Mouse (Mus musculus) heart, postnatal 0 days (tissue): ENCODE measurements at regions not wholly inside any gene's neighbourhood (a gene's known extent, or its start where the extent isn't known, plus 50 kb on each side); places are given as distances from the start of the nearest gene placed in this dataset.

Experiments used
- ATAC-seq: fragments of 200-750 bp; cut with Nextera tagmentation; 2 replicates; pipeline ENCODE4 v1.8.0; 2017; ENCODE audit warnings: low read depth, moderate number of reproducible peaks, moderate library complexity; ENCODE audit not compliant: insufficient read depth
- DNase-seq: peaks from one replicate; pipeline ENCODE4 v3.0.0-alpha.2; 2016; ENCODE audit warnings: low spot score
- H3K27ac ChIP-seq: fragments of 300-500 bp; sonication (generic); 2 replicates; pipeline ENCODE4 v1.5.1; 2014; ENCODE audit warnings: low read depth, mild to moderate bottlenecking
- H3K27me3 ChIP-seq: fragments of 300-500 bp; sonication (generic); 2 replicates; pipeline ENCODE4 v1.6.1; 2014; ENCODE audit warnings: low read length, mixed read lengths; ENCODE audit not compliant: control insufficient read depth, insufficient read depth
- H3K36me3 ChIP-seq: fragments of 300-500 bp; sonication (generic); replicated peaks from 2 replicates; pipeline ENCODE4 v1.6.1; 2014; ENCODE audit warnings: low read length, mixed read lengths; ENCODE audit not compliant: control insufficient read depth, insufficient read depth
- H3K4me1 ChIP-seq: fragments of 300-500 bp; sonication (generic); 2 replicates; pipeline ENCODE4 v1.6.1; 2014; ENCODE audit warnings: antibody characterized with exemption; ENCODE audit not compliant: control insufficient read depth, insufficient read depth
- H3K4me2 ChIP-seq: fragments of 300-500 bp; sonication (generic); 2 replicates; pipeline ENCODE4 v1.6.1; 2014; ENCODE audit warnings: low read depth, mild to moderate bottlenecking, low read length, moderate library complexity
- H3K4me3 ChIP-seq: fragments of 300-500 bp; sonication (generic); 2 replicates; pipeline ENCODE4 v1.5.1; 2014; ENCODE audit warnings: low read depth, low read length
- H3K9ac ChIP-seq: fragments of 300-500 bp; sonication (generic); replicated peaks from 2 replicates; pipeline ENCODE4 v1.6.1; 2014; ENCODE audit warnings: low read depth, low read length, mixed read lengths
- H3K9me3 ChIP-seq: fragments of 300-500 bp; sonication (generic); replicated peaks from 2 replicates; pipeline ENCODE4 v1.6.1; 2016; ENCODE audit warnings: low read length; ENCODE audit not compliant: control insufficient read depth
- CTCF ChIP-seq: IDR thresholded peaks from 2 replicates; pipeline ENCODE4 v1.5.1; 2016; ENCODE audit warnings: antibody characterized with exemption, control low read depth, low read depth
- EP300 ChIP-seq: IDR thresholded peaks from 2 replicates; pipeline ENCODE4 v1.6.1; 2016; ENCODE audit warnings: antibody characterized with exemption, low read depth
- WGBS: fragments of 180-500 bp; shearing (Covaris S2); extraction: QIAGEN DNeasy Blood & Tissue Kit; methylation state at CpG from one replicate; pipeline ENCODE4 v1.1.7; 2014; 5-methylcytosine and 5-hydroxymethylcytosine counted together

DNA sequence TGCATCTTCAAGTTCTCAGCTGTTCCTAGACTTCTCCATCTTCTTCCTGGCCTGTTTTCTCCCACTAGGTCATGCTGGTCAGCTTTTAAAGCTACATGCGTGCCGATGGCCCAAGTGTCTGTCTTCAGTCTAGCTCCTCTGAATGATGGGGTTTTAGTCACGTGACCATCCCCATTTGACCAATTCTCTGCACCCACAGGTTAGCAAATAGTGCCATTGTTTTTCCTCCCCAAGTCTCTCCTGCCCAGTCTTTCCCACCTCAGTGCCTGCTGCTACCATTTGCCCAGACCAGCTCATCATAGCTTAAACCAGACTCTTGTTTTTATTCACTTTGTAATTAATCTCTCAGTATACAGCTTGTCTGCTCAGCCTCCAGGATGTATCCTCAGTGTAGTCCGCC, 62.3 kb downstream of the Zfp706 start:
- Histone ChIP-seq H3K4me3 (no peak overlapping the region), H3K27me3 (no peaks in the 10 kb centered on the region), H3K27ac (no peak overlapping the region), H3K36me3 (no peaks in the 10 kb centered on the region), H3K4me1 (no peaks in the 10 kb centered on the region), H3K9me3 (no peaks in the 10 kb centered on the region), H3K4me2 (no peak overlapping the region), H3K9ac (no peak overlapping the region)
- 87% methylated on average over 4 of the region's 4 CpGs for WGBS
- TF ChIP-seq CTCF (no peak), EP300 (no peak)
- DNase-seq = no peak
- no peak for ATAC-seq

DNA sequence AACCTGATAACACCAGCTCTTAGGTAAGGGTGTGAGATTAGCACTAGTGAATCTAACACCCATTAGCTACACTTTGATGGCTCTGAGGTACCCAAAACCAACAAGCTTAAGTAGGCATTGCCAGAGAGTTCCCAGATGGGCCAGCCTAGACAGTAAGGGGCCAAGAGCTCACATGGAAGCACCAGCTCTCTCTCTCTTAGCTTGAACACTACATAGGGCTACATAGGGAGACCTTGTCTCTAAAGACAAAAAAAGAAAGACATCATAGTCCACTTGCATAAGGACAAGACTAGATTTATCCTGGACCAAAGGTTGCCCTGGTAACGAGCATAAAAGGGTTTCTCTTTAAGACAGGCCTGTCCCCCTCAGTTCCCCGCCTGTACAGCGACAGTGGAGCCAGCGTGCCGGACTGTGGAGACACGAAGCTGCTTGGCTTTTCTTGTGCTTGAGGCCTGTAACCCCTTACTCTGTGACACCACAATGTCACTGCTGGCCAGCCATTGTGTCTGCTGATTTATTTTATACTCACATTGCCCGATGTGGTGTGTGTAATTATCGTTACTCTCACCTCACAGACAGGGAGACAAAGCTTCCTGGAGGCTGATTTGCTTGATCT, 62.9 kb downstream of the Zfp706 start:
- 82% methylated on average over 8 of the region's 8 CpGs for WGBS
- H3K9ac ChIP-seq = no peak overlapping the region
- no peak overlapping the region for H3K4me3 ChIP-seq
- H3K4me2 ChIP-seq = no peak overlapping the region
- ATAC-seq (no peak), DNase-seq (no peak)
- no peaks in the 10 kb centered on the region for H3K9me3 ChIP-seq
- no peaks in the 10 kb centered on the region for H3K36me3 ChIP-seq
- TF ChIP-seq EP300 (no peak), CTCF (no peak)
- no peak overlapping the region for H3K27ac ChIP-seq
- no peaks in the 10 kb centered on the region for H3K27me3 ChIP-seq
- H3K4me1 ChIP-seq = no peaks in the 10 kb centered on the region

DNA sequence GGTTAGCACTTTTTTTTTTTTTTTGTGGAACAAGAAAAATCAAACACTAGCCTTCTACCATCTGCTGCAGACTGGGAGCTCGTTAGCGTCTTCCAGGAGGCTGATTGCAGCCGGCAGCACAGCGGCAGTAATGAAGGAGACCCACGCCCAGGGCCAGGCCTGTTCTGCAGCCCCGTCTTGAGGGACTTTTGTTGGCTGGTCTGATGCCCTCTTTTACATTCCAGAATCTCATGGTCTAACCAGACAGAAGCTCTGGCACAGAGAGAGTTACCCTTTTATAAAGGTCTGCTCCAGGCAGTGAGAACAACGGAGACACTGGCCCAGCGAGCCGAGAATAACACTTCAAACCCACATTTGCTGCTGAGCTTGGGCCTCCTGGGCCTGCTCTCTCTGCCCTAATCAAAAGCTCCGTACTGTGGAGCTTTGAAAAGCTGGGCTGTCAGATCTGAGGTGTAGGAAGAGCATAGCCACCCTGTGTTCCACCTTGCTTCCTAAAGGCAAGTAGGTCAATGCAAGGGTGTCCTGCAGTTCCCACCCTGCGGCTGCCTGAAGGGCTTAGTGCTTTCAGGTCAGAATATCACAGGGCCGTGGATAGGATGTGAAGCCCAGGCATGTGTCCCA, 64.0 kb downstream of the Zfp706 start:
- no peak overlapping the region for H3K27ac ChIP-seq
- no peak overlapping the region for H3K4me2 ChIP-seq
- ATAC-seq (no peak), DNase-seq (no peak)
- H3K27me3 ChIP-seq = no peaks in the 10 kb centered on the region
- 65% methylated on average over 12 of the region's 12 CpGs for WGBS
- no peaks in the 10 kb centered on the region for H3K9me3 ChIP-seq
- TF ChIP-seq EP300 (no peak), CTCF (no peak)
- no peak overlapping the region for H3K9ac ChIP-seq
- H3K4me3 ChIP-seq = no peak overlapping the region
- H3K4me1 ChIP-seq = no peaks in the 10 kb centered on the region
- no peaks in the 10 kb centered on the region for H3K36me3 ChIP-seq

- peaks cover 10% of the 10 kb centered on the region; the same call in 1 of the 2 replicates for H3K4me1 ChIP-seq
- H3K27ac ChIP-seq = no peak overlapping the region
- TF ChIP-seq EP300 (no peak), CTCF (no peak)
- DNase-seq (no peak), ATAC-seq (no peak)
- 77% methylated on average over 4 of the region's 4 CpGs for WGBS
- no peak overlapping the region for H3K4me2 ChIP-seq
- no peaks in the 10 kb centered on the region for H3K27me3 ChIP-seq
- H3K9me3 ChIP-seq = no peaks in the 10 kb centered on the region
- H3K4me3 ChIP-seq = no peak overlapping the region
- no peaks in the 10 kb centered on the region for H3K36me3 ChIP-seq
- no peak overlapping the region for H3K9ac ChIP-seq
These were observed 65.3 kb downstream of the Zfp706 start for GRCm38 (mm10) chr15:36942261-36942660.

DNA sequence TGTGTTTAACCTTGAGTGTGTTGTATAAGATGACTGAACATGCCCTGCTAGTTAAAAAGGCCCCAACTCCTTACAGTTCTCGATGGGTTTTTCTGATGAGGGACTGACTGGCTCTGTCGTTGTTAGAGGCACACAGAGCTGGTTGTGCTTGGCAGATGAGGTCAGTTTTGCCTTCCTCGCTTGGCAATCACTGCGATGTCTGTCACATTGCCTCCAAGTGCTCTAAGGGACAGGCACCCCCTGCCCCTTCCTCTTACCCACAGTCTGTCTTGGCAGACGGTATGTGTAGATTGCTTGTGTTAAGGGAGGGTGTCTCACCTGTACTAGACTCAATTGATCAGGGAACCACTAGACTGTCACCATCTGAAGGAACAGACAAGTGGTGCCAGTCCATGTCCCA, 65.8 kb downstream of the Zfp706 start:
- H3K27me3 ChIP-seq = no peaks in the 10 kb centered on the region
- H3K4me2 ChIP-seq = no peak overlapping the region
- peaks cover 13% of the 10 kb centered on the region; the same call in 1 of the 2 replicates for H3K4me1 ChIP-seq
- no peak overlapping the region for H3K4me3 ChIP-seq
- no peak overlapping the region for H3K27ac ChIP-seq
- no peaks in the 10 kb centered on the region for H3K36me3 ChIP-seq
- DNase-seq (no peak), ATAC-seq (no peak)
- no peaks in the 10 kb centered on the region for H3K9me3 ChIP-seq
- 71% methylated on average over 5 of the region's 5 CpGs for WGBS
- no peak overlapping the region for H3K9ac ChIP-seq
- TF ChIP-seq CTCF = no peak
- no peak for TF ChIP-seq EP300

- H3K9me3 ChIP-seq = no peaks in the 10 kb centered on the region
- DNase-seq = no peak
- H3K27me3 ChIP-seq = no peaks in the 10 kb centered on the region
- no peak overlapping the region; the same call in 1 of the 2 replicates for H3K27ac ChIP-seq
- H3K9ac ChIP-seq = no peak overlapping the region
- no peak for ATAC-seq
- TF ChIP-seq EP300 (no peak), CTCF (no peak)
- H3K4me2 ChIP-seq = no peak overlapping the region
- WGBS = 88% methylated on average over 9 of the region's 9 CpGs
- peaks cover 13% of the 10 kb centered on the region; the same call in 1 of the 2 replicates for H3K4me1 ChIP-seq
- H3K36me3 ChIP-seq = no peaks in the 10 kb centered on the region
- H3K4me3 ChIP-seq = no peak overlapping the region
These were observed 68.0 kb downstream of the Zfp706 start for GRCm38 (mm10) chr15:36939608-36940007.
